Mouse (Mus musculus) lung, adult 2 months (tissue): Measurements from ENCODE around the gene Zzef1.

ENCODE experiments used
- CTCF ChIP-seq: fragments of 200-500 bp; IDR thresholded peaks from 2 replicates; pipeline ENCODE4 v1.5.1; 2011; ENCODE audit warnings: mild to moderate bottlenecking, low read length, control low read depth; ENCODE audit not compliant: insufficient read depth
- POLR2A ChIP-seq: fragments of 200-500 bp; IDR thresholded peaks from 2 replicates; pipeline ENCODE4 v1.6.1; 2011; ENCODE audit warnings: low read depth, mild to moderate bottlenecking, control low read depth, low read length, borderline replicate concordance; ENCODE audit errors: extremely low read depth

- TF ChIP-seq POLR2A (no peak), CTCF (no peak)
Observed at GRCm38 (mm10) chr11:72947840-72948239, 151.8 kb downstream of the Zzef1 start.
